Mouse (Mus musculus) testis, adult 2 months (tissue): ENCODE data around the gene A030005K14Rik.

ENCODE experiments used
- CTCF ChIP-seq: fragments of 200-500 bp; IDR thresholded peaks from 2 replicates; pipeline ENCODE4 v1.5.1; 2012; ENCODE audit warnings: low read depth, mild to moderate bottlenecking, inconsistent platforms, low read length, moderate library complexity; ENCODE audit not compliant: control insufficient read depth, insufficient read depth, insufficient replicate concordance
- POLR2A ChIP-seq: fragments of 200-500 bp; IDR thresholded peaks from 2 replicates; pipeline ENCODE4 v1.6.1; 2012; ENCODE audit warnings: low read depth, mild to moderate bottlenecking, inconsistent platforms, low read length, moderate library complexity; ENCODE audit not compliant: control insufficient read depth

DNA sequence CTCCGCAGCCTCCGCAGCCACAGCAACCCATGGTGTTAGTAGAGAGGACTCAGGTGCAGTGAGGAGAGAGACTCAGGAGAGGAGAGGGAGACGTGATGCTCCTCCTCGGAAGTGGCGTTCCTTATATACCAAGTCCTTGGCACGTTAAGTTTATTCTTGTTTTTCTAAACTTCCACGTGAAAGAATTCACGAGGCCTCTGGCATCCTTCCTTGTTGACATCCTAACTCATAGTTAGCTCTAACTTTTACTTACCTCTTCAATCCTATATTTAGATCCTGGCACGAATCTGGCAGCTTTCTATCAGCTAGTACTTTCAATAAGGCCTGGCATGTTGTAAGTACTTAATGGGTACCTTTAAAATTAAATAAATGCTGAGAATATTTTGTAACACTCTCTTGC lies at the start of gene A030005K14Rik:
- TF ChIP-seq CTCF (no peak), POLR2A (no peak)
